Mouse (Mus musculus): ENCODE data around the gene Npr2. TPM values are rescaled to one million over a fixed set of nuclear protein-coding genes. Genes with fewer than 3 reads are reported as not detected.

The Npr2 gene
- polyA plus RNA-seq, 1 experiment: 0.44 TPM

DNA sequence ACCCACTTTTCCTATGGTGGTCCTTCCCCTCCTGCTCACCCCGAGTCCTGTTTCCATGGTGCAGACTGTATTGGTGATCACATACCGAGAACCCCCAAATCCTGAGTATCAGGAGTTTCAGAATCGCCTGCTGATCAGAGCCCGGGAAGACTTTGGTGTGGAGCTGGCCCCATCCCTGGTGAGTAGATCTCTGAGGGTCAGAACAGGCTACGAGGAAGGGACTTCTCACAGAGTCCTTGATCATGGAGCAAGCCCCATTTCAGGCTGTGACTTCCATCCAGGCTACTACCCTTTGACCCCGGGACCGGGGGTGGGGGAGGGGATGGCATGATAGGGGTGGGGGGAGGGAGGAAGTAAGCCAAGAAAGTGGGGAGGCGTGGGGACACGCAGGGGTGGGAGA lies 8.3 kb downstream of the Npr2 start:
- Histone ChIP-seq H3K4me1 (ENCODE audit: control insufficient read depth, insufficient read depth, low read length) (no peaks in the 10 kb centered on the region), H3K27ac (ENCODE audit: insufficient read depth, low read depth, low read length) (no peak overlapping the region), H3K4me3 (ENCODE audit: insufficient read depth, low read length) (no peak overlapping the region)
- TF ChIP-seq CTCF (IDR thresholded peaks at IDR 0.05; ENCODE audit: low read depth, low read length): no peak
- TF ChIP-seq POLR2A (IDR thresholded peaks at IDR 0.05; ENCODE audit: borderline replicate concordance, low read depth, low read length): no peak

DNA sequence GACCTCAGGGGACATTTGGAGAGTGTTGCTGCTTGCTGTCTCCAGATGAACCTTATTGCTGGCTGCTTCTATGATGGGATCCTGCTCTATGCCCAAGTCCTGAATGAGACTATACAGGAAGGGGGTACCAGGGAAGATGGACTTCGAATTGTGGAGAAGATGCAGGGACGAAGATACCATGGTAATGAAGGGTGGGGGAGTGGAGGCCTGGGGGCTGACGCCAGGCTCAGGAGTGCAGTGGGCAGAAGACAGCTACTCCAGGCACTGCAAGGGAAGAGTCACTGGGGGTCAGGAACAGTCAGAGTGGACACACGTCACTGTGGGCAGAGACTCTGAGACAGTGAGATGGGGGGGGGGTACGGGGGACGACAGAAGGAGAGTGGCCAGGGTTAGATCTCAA lies 8.8 kb downstream of the Npr2 start:
- Histone ChIP-seq H3K27ac (ENCODE audit: insufficient read depth, low read depth, low read length) (no peak overlapping the region), H3K4me1 (ENCODE audit: control insufficient read depth, insufficient read depth, low read length) (no peaks in the 10 kb centered on the region), H3K4me3 (ENCODE audit: insufficient read depth, low read length) (no peak overlapping the region)
- TF ChIP-seq CTCF (IDR thresholded peaks at IDR 0.05; ENCODE audit: low read depth, low read length): no peak

DNA sequence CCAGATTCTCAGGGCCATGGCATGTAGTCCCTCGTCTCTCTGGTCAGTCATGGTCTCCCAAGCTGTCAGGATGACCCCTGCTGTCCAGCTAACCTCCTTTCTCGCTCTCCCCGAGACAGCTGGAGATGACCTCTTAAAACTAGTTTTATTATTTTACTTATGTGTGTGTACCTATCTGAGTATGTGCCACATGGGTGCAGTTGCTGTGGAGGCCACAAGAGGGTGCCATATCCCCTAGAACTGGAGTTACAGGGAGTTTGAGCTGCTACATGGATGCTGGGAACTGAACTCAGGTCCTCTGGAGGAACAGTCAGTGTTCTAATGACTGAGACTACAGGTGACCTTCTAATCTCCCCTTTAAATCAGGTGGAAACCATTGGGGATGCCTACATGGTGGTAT lies 18.0 kb downstream of the Npr2 start:
- H3K4me3 ChIP-seq (ENCODE audit: insufficient read depth, low read length): no peak overlapping the region
- 0 out of 2 replicates have a peak, but pooled peaks have one; percentile 25 for TF ChIP-seq CTCF (IDR thresholded peaks at IDR 0.05; ENCODE audit: low read depth, low read length)
- no peak for TF ChIP-seq POLR2A (IDR thresholded peaks at IDR 0.05; ENCODE audit: borderline replicate concordance, low read depth, low read length)
- H3K4me1 ChIP-seq (ENCODE audit: control insufficient read depth, insufficient read depth, low read length): no peaks in the 10 kb centered on the region
- no peak overlapping the region for H3K27ac ChIP-seq (ENCODE audit: insufficient read depth, low read depth, low read length)

DNA sequence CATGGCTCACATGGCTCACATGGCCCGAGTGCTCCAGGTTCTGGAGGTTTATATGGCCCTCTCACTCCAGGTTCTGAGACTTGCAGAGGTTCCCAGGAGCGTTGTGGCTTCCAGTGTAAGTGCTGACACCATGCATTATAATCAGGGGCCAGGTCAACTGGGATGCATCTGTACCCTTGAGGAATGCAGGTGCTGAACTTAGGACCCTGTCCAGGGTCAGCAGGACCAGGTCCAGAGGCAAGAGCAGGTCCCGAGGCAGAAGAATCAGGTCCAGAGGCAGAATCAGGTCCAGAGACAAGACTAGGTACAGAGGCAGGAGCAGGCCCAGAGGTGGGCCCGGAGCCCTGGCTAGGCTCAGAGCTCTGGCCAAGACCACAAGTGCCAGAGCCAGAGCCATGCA lies 21.0 kb downstream of the Npr2 start:
- TF ChIP-seq POLR2A (IDR thresholded peaks at IDR 0.05; ENCODE audit: borderline replicate concordance, low read depth, low read length) (no peak), CTCF (IDR thresholded peaks at IDR 0.05; ENCODE audit: low read depth, low read length) (no peak)
- Histone ChIP-seq H3K27ac (ENCODE audit: insufficient read depth, low read depth, low read length) (no peak overlapping the region), H3K4me1 (ENCODE audit: control insufficient read depth, insufficient read depth, low read length) (peaks cover 3% of the 10 kb centered on the region), H3K4me3 (ENCODE audit: insufficient read depth, low read length) (no peak overlapping the region)

DNA sequence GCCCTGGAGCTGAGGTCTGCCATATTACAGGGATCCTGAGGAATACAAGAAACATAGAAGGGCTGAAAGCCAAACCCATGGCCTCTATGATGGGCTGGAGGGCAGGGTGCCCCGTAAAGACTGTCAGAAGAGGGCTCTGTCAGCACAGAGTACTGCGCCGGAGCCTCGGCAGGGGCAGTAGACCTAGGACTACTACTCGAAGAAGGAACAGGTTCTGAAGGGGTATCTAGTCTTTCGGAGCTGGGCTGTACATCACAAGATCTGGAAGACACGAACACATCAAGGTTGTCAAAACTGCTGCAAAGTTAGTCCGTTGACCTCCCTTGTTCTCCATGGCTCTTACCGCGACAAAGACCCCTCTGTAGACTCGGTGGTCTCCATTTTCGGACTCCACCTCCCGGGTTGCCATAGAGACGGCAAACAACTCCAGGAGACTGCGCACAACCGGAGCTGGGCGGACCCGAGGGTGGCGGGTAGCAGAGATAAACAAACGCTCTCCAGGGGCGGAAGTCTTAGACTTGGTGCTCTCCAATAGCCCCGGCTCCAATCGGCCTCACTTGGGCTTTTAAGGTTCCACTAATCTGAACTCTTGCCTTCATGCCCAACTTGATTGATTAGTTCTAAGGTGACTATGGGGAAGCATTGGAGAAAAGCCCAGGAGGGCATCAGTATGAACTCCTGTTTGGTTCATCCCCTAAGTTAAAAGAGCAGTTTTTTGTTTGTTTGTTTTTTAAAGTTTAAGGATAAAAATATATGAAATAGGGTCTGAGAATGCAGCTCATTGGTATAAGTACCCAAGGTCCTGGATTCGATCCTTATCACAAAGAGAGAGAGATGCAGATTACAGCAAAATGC lies 21.7 kb downstream of the Npr2 start, which contains the start of gene Spag8:
Spag8 (minus strand) TSS at position 434 of the 855 bp plus-strand sequence.
- Histone ChIP-seq H3K27ac (ENCODE audit: insufficient read depth, low read depth, low read length) (no peak within 1 kb of the TSS), H3K4me3 (ENCODE audit: insufficient read depth, low read length) (no peak within 1 kb of the TSS), H3K4me1 (ENCODE audit: control insufficient read depth, insufficient read depth, low read length) (peaks cover 3% of the 10 kb centered on the region)
- TF ChIP-seq POLR2A (IDR thresholded peaks at IDR 0.05; ENCODE audit: borderline replicate concordance, low read depth, low read length) (no peak), CTCF (IDR thresholded peaks at IDR 0.05; ENCODE audit: low read depth, low read length) (no peak)

DNA sequence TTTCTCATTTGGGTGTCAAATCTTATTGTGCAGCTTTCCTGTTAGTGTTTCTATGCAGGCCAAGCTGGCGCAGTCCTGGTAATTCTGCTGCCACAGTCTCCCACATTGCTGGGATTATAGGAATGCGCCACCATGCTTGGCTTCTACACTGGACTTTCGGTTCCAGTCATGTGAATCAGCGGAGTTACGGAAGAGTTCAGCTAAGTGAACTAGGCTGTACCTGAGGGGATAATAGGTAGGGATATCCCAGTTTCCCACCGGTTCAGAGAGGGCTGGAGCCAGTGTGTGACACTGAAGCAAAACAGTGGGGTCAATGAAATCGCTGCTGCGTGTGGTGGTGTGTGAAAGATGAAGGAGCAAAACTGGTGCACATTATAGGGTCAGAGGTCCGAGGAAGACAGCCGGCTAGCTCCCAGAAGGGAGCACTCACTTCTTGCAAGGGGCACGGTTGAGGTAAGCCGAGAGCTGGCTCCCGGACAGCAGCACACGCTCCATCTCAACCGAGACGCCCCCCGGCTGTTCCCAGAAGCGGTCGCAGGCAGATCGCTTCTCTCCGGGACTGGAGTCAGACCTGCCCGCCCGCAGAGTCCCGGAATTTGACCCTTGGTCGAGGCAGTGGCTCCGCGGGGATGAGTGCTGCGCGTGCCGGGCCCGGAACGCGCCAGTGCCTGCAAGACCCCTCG lies 24.1 kb downstream of the Npr2 start:
- Histone ChIP-seq H3K27ac (ENCODE audit: insufficient read depth, low read depth, low read length) (no peak overlapping the region), H3K4me1 (ENCODE audit: control insufficient read depth, insufficient read depth, low read length) (peaks cover 3% of the 10 kb centered on the region), H3K4me3 (ENCODE audit: insufficient read depth, low read length) (peak overlapping the region; percentile 80)
- no peak for TF ChIP-seq CTCF (IDR thresholded peaks at IDR 0.05; ENCODE audit: low read depth, low read length)
- no peak for TF ChIP-seq POLR2A (IDR thresholded peaks at IDR 0.05; ENCODE audit: borderline replicate concordance, low read depth, low read length)

DNA sequence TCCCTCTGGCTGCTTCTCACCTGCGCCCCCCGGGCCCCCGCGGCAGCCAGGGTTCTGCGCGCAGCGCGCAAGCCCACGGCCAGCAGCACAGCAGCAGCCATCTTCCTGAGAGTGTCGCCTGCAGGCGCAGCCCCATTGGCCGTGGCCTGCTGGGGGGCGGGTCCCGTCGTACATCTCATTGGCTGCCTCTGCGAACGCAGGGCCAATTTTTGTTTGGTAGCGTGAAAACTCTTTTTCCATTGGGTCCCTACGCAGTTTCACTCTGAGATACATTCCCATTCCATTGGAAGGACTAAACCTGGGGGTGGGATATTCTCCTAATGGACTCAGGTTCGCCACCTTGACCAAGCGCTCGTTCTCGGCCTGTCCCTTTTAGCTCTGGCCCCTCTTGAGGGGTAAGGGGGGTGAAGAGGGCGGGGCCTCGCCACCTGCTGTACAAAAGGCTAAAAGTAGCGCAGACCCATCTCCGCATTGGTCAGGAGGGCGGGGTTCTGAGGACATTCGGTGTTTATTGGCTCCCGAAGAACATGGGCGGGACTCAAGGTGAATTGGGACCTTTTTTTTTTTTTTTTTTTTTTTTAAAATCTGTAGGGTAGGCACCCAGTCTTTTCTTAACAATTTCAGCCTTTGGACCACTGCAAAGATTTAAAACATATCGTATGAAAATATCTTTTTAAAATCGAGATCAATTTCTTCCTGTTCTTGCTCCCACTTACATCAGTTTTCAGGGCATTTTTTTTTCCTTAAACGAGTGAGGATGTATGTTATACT lies 24.8 kb downstream of the Npr2 start, which contains the start of gene Hint2:
Hint2 (minus strand) TSS at position 128 of the 771 bp plus-strand sequence.
- TF ChIP-seq CTCF (IDR thresholded peaks at IDR 0.05; ENCODE audit: low read depth, low read length): no peak
- TF ChIP-seq POLR2A (IDR thresholded peaks at IDR 0.05; ENCODE audit: borderline replicate concordance, low read depth, low read length): no peak
- Histone ChIP-seq H3K4me1 (ENCODE audit: control insufficient read depth, insufficient read depth, low read length) (peaks cover 3% of the 10 kb centered on the region), H3K4me3 (ENCODE audit: insufficient read depth, low read length) (peak within 1 kb of the TSS; percentile 80), H3K27ac (ENCODE audit: insufficient read depth, low read depth, low read length) (no peak within 1 kb of the TSS)

DNA sequence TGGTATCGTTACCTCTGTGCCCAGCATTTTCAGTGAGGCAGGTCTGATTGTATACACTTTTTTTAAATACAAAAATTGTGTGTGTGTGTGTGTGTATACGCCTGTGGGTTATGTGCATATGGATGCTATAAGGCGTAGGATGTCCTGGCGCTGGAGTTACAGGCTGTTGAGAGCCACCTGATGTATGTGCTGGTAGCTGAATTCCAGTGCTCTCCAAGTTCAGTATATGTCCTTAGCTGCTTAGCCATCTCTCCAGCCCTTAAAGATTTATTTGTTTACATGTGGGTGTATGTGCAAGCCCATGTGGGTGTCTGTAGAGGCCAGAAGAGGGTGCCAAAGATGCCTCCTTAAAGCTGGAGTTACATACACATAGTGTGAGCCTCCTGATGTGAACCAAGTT lies 25.4 kb downstream of the Npr2 start:
- H3K27ac ChIP-seq (ENCODE audit: insufficient read depth, low read depth, low read length): no peak overlapping the region
- H3K4me3 ChIP-seq (ENCODE audit: insufficient read depth, low read length): no peak overlapping the region
- TF ChIP-seq POLR2A (IDR thresholded peaks at IDR 0.05; ENCODE audit: borderline replicate concordance, low read depth, low read length) (no peak), CTCF (IDR thresholded peaks at IDR 0.05; ENCODE audit: low read depth, low read length) (no peak)
- H3K4me1 ChIP-seq (ENCODE audit: control insufficient read depth, insufficient read depth, low read length): peaks cover 3% of the 10 kb centered on the region

DNA sequence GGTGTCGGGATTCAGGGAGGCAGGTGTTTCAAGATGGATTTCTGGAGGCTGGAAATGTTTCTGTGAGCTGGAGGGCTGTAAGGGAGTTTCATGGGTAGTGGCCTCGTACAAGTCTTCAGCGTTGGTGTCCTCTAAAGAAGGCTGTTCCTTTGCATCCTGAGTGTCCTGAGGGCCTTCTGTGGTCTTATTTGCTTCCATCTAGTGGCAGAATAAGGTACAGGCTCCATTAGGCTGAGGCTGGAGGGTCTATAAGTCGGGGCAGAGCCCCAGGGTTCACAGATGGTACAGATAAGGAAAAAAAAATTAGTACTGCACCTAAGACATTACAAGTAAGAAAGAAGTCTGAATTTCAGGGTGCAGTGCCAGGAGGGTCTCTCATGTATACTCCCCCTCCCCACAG lies 34.7 kb downstream of the Npr2 start:
- Histone ChIP-seq H3K4me1 (ENCODE audit: control insufficient read depth, insufficient read depth, low read length) (peaks cover 9% of the 10 kb centered on the region), H3K27ac (ENCODE audit: insufficient read depth, low read depth, low read length) (no peak overlapping the region), H3K4me3 (ENCODE audit: insufficient read depth, low read length) (no peak overlapping the region)
- TF ChIP-seq CTCF (IDR thresholded peaks at IDR 0.05; ENCODE audit: low read depth, low read length): no peak
- TF ChIP-seq POLR2A (IDR thresholded peaks at IDR 0.05; ENCODE audit: borderline replicate concordance, low read depth, low read length): no peak

Data from bone marrow macrophage, adult 2 months (primary cell).